Mouse (Mus musculus): ENCODE measurements around the gene Mdfic.

- TF ChIP-seq POLR2A (IDR thresholded peaks at IDR 0.05; ENCODE audit: borderline replicate concordance, low read depth, low read length) = no peak
- no peak for TF ChIP-seq CTCF (IDR thresholded peaks at IDR 0.05; ENCODE audit: low read depth, low read length)
Observed at GRCm38 (mm10) chr6:15780127-15780526, 59.7 kb downstream of the Mdfic start.

Measured in bone marrow macrophage, adult 2 months (primary cell).